Mouse (Mus musculus) naive thymus-derived CD4-positive, alpha-beta T cell, adult 2 months (primary cell): ENCODE measurements around the gene Abcc9.

Source experiments
- DNase-seq: peaks from one replicate; pipeline ENCODE4 v3.0.0-alpha.2; 2011; ENCODE audit warnings: low read depth

The Abcc9 gene

DNA sequence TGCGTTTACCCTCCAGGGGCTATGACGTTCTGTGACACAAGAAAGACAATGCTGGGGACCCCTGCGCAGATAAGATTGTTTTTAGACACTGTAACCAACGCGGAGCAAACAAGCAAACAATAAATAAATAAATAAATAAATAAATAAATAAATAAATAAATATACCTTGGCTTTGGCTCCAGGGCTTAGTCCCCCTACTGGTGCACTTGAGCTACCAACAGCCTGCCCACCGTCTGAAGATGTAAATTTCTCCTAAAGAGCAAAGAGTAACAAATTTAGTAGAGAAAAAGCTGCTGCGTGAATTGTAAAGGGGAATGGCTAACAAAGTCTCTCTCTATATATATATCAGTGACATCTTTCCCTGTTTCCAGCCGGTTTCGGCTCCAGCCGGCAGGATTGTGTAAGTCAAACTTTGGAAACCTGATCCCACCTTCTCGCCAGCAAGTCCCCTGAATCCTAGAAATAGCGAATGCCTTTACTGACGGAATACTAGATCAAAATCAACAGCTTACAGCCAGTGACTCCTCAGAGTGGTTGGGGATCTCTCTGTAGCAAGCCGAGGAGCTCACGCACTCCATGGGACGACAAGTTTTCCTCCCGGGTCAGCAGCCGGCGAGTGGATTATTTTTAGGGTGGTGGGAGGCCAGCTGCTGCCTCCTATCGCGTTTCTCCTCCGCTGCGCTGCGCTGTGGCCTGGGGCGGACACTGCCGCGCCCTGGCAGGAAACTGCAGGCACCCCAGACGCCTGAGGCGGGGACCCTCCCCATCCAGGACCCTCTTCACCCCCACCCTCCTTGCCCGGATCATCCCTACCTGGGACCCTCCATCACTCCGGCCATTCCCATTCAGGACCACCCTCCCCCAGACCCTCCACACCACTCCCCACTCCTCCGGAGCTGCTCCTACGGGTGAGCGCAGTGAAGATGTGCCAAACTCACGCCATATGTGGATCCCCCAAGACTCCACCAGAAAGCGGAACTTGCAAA is at the start of gene Abcc9:
Abcc9 (minus strand) TSS at position 664 of the 986 bp plus-strand sequence.
- DNase-seq: no peak

DNA sequence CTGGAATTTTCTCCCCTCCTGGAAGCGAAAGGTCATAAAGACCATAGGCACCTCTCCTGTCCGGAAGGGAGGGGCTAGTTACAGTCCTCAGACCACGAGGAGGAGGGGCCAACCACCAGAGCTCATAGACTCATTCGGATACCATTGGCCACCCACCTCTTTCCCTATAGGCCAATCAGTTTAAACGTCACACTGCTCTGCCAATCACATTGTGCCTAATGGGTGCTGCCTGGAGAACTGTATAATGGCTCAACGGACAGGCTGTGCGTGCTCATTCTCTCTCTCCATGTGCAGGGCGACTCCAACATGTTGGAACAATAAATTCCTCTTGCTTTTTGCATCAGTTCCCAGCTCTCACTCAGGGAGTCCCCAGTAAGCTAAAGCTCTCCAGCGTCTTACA is 49.2 kb upstream of the Abcc9 start:
- DNase-seq: no peak

DNA sequence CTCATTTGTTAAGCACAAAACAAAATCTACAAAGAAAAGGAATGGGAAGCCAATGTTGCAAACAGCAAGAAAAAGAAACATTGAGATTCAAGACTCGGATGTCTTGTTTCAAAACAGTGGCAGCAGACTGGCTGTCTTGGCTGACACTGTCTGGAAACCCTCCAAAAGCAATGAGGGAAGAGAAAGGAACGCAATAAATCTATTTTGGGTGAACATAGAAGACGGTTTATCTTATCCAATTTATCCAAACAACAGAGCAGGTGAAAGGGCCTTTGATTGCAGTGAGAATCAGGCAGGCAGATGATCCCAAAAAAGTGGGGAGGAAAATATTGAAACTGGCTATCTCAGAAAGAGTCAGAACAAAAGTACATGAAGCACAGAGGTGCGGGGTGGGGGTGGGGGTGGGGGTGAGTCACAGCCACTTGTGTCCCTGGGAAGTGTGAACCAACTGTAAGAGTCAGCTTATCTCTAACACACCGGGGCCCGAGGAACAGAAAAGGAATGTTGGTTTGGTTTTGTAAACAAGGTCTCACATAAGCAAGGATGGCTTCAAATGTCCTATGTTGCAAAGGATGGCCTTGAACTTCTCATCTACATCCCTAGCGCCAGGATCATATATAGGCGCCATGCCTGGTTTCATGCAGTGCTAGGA is 46.1 kb upstream of the Abcc9 start:
- no peak for DNase-seq

DNA sequence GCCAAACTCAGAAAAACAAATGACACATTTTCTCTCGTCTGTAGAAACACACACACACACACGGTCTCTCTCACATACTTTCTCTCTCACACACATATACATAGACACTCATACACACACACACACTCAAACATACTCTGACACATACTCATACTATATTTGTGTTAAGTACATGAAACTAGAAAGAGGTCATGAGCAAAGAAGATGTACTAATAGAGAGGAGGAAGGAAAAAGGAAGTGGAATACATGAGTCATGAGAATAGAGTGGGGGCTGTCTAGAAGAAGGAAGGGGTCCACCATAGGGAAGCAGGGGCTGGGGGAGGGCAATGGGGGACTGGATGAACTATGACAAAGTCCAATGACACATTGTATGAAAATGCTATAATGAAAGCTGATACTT is 45.0 kb upstream of the Abcc9 start:
- DNase-seq: no peak

DNA sequence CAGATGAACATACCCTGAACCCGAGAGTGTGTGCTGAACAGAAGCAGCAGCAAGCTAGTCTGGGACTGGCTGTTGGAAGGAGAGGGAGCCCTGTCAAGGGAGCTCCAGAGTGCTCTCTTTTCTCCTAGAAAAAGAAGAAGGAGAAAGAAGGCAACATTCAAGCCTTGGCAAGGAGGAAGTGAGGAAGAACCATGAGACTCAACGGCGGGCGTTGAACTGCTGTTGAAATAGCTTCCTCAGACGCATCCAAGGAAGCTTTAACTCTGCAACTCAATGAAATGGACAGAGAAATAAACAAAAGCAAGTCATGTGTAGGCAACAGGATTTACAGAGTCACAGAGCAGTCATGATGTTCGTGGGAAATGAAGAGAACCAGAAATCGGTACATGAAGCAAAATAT is 44.6 kb upstream of the Abcc9 start:
- no peak for DNase-seq

DNA sequence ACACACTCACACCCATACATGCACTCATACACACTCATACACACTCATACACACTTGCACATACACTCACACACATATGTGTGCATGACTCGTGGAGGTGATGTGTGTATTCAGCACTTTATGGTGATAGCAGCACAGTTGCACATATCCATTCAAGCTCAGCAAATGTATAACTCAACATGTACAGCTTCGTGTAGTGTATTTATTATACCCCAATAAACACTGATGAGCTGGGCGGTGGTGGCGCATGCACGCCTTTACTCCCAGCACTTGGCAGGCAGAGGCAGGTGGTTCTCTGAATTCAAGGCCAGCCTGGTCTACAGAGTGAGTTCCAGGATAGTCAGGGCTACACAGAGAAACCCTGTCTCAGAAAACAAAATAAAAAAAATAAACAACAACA is 43.4 kb upstream of the Abcc9 start:
- DNase-seq: no peak

DNA sequence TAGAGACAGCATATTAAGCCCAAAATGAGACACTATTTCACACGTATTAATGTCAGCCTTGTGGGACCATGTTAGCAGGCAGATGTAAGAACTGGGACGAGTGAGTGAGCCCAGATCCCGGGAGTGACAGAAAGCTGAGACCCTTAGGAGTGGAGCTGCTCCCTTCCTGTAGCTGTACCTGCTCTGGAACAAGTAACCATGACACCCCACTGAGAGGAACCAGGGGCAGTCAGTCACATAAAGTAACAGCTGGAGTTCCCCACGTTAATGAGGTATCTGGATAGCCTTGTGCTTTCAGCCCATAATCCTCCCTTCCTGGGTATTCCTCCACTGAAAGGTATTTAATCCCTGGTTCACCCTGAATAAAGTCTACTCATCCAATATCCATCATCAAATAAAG is 41.1 kb upstream of the Abcc9 start:
- DNase-seq: no peak

DNA sequence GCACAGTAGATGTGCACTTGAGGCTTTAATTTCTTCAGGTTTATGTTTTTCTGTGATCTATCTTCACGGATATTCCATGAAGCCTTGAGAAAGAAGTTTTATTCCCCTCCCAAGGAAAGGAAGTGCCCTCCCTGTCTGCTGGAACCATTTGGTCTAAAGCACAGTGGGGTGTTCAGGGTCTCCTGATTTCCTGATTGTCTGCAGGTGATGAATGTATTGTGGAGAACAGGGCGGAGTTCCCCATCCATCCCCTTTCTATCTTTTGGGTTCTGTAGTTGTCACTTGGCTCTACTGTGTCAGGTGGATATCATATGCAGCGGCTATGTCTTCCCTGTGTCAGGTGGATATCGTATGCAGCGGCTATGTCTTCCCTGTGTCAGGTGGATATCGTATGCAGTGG is 39.6 kb upstream of the Abcc9 start:
- DNase-seq: no peak

DNA sequence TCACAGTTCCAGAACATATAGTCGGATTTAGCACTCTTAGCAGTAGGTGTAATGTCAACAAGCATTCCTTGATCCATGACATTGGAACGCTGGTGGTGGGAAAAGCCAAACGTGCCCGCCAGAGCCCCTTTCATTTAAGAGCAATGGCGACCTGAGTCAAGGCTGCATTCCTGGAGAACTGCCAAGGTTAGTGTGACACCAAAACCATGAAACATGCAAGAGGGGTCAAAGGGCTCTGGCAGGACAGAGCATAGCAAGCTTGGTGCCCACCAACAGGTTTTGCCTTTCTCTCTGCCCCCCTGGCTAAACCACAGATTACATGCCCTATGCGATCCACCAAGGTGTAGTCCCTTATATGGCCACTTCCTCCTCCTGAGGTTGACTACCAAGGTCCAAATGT is 36.5 kb upstream of the Abcc9 start:
- no peak for DNase-seq

DNA sequence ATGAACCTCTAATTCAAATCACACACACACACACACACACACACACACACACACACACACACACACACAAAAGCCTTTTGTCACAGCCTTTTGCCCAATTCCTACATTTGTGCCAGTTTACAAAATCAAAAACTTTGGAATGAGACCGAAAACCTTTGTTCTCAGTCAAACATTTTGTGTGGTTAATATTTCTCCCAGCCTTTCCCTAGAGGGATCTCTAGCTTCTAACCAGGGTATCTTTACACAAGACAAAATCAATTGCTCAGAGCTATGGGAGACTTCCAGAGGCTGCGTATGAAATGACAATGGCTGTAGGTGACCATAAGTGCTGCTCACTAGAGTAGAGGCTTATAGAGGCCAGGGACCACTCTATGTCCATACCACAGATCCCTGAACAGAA is 36.1 kb upstream of the Abcc9 start:
- DNase-seq: no peak

DNA sequence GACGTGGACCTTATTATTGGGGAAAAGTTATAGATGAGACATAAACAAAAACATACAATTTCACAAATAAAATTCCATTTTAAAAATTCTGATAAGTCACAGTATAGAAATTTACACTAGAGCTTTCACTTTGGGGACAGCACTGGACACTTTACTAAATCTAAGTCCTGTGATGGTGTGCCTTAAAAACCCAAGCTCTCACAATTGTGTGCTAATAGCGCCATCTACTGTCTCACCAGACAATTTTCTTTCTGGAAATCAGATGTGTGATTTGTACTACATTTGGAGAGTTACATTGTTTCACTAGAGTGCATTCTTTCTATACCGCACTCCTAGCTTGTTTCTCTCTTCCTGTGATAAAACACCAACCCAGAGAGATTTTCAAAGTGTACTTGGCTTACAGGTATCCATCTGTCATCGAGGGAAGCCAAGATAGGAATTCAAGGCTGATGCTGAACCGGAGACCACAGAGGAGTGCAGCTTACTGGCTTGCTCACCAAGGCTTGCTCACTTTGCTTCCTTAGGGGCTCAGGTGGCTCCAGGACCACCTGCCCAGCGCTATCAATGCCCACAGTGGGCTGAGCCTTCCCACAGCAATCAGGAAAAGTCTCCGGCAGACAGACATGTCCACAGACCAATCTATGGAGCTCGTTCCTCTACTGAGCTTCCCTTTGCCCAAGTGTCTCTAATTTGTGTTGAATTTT is 33.3 kb upstream of the Abcc9 start:
- DNase-seq: peak; percentile 71

DNA sequence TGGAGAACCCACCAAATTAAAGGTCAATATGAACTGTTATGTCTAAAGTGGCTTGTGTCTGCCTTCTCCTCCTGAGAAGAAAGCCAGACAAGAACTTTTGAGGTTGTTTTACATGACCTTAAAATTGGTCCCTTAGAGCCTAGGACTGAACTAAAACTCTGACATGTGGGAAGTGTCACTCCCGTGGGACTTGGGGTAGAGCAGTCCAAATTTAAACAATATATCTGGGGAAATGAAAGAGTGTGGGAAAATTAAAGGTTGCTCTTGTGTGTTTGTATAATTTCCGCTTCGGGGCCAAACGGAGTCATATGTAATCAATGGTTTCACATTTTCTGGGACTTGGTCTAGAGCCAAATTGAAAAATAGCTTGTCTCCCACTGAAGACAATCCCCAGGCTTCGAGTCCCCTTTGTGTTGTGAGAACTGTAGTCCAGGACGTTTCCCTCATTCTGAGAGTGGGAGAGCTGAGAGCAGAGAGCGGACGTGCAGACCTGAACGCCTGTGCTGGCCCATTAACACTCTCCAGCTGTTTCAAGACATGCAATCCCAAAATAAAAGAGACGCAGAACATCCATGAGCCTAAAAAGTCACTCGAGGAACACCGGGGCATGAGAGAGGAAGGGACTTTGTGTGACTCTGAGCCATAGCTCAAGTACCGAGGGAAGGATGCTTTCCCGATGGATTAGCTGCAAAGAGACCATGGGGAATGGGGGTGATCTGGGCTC is 30.6 kb upstream of the Abcc9 start:
- DNase-seq: no peak

DNA sequence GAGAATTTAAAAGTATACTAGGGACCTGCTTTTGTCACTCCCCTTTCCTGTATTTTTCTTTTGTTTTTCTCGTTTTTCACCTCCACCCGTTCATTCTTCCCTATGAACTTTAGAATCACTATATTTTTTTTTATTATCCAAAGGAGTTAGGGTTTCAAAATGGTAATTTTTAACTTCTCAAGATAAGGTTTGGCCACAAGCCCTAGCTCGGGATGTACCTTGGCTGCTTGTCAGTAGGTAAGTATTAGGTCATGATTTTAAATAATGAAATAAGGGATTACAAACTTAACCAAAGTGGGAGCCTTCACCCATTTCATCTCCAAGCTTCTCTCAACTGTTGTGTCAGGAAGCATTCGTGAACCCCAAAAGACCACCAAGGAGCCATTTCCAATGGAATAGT is 23.9 kb upstream of the Abcc9 start:
- no peak for DNase-seq

DNA sequence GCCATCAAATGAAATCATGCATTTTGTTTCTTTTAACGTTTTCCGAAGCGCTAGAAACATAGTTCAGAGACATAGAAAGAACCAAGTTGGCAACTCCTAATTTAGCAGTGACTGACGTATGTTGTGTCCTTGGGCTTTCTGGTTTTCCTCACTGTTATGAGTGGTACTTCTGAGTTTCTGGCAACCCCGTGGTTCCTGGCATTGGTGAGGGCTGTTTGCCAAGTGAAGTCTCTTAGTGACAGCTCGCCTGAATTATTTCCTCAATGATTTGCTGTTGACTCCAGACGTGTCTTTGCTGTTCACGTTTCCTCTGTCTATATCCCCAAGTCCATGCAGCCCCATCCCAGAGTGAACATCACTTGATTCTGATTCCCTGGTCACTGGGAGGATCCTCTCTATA is 19.6 kb upstream of the Abcc9 start:
- no peak for DNase-seq

DNA sequence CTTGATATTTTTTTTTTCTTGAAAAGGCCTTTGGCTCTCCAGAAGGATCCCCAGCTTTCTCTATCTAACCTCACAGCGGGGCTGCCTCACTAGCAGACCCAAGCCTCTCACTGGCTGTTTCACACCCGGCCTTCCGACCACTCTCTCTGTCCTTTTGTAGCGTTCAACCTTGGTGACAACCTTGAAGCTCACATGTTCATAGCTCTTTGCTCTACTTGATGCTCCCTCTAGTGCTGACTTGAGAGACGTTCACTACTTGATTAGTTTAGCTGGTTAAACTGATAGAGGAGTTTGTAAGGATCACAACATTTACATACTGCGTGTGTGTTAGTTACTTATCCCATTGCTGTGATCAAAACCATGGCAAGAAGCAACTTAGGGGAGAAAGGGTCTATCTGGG is 18.5 kb upstream of the Abcc9 start:
- DNase-seq: no peak

DNA sequence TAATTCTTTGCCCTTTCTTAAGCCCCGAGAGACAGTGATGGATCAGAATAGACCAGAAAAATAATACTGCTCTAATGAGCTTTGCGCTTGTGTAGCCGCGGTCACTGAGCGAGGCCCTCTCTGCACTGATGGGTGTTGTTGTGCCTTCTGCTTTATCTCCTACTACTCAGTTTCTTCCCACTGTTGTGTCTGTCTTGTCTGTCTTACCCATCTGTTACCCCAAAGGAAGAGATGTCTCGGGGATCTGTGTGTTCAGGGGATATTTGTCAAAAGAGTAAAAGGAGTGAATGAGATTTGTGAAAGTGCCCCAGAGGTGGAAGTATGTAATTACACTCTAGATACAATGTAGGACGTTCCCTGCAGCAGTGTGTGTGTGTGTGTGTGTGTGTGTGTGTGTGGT is 16.1 kb upstream of the Abcc9 start:
- DNase-seq: no peak

DNA sequence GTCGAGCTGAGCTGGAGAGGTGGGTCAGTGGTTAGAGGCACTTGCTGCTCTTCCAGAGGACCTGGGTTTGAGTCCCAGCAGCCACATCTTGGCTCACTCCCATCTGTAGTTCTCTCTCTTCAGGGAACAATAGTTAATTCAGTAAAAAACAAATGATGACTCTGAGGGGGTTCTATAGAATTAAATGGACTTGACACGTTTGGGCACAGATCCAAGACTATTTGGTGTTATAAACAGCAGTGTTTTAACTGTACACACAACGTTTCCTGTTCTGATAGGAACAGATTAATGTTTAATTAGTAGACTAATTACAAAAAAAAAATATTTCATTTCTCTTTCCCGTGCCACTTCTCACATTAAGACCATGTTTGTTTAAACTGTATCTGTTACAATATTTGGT is 15.1 kb upstream of the Abcc9 start:
- DNase-seq: no peak

DNA sequence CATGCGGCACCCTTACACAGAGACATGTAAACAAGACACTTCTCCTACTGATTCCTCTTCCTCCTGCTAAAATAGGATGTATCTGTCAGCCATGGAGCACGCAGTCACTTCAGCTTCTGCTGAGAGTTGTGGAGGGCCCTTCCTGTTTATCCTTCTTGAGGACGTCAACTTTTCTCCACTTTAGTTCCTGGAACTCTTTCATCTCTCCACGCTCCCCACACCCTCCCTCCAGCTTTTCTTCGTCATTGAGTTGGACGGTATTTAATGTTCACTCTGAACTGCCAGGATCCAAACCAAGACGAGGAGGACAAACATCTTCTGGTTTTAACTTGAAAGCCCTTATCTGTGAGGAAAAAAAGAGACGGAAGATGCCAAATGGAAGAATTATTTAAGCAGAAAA is 12.9 kb upstream of the Abcc9 start:
- no peak for DNase-seq

DNA sequence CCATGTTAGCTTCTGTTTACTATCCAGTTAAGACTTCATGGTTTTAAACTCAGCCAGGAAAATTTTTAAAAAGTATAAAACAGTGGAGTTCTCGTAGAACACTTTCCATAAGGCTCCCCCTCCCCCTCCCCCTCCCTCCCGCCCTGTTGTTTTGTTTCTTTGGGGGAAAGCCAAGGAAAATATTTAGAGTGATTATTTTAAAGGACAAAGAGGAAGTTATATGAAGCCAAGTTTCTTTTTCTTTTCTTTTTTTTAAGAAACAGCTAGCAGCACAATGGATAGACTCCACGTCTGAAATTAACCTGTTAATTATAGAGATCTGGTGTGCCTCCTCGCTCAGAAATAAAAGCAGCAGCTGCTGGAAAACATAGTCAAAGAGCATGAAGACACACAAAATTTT is 9.0 kb upstream of the Abcc9 start:
- no peak for DNase-seq

DNA sequence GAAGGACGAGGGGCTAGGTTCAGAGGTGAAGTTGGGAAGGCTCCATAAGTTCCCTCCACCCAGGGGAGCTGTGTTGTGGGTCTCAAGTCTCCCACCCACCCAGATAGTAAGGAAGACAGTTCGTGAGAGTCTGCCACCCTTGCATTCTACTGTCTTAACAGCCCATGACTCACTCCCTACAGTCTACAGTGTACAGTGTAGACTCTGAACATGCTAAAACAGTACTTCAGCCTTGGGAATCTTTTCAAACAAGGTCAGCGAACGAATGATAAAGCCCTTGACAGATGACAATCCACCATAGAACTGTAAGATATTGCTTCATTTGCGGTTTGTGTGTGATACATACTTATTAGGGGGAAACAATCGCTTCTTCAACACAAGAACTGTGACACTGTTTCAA is 8.6 kb upstream of the Abcc9 start:
- DNase-seq: no peak

DNA sequence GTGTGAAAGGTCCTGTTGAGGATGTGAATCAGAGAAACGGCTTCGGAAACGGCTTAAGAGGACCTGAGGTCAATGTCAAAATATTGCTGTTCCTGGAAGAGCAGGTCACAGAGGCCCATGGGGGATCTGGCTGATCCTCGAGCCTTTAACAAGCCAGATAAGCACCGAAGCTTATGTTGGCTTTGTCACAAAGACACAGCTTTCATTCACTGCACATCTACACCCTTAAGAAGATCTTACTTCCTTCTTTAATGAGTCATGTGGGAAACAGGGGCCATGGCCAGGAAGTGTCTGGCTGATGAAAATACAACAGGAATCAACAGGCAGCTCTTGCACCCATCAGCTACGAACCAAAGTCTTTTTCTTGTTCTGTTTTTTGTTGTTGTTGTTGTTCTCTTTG is 6.3 kb upstream of the Abcc9 start:
- DNase-seq: no peak

DNA sequence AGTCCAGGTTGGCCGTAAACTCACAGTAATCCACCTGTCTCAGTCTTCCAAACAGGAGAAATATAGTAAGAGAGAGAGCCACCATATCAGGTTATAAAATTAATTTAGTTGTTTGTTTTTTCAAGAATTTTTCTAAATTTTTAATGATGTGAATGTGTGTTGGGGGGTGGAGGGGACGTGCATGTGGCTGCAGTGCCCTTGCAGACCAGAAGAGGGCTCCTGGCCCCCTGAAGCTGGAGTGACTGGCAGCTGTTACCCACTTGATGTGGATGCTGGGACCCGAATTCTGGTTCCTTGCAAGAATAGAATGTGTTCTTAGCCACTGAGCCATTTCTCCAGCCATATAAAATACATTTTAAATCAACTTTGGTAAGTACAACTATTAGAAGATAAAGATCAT is 4.6 kb upstream of the Abcc9 start:
- DNase-seq: peak; percentile 15
